Mouse (Mus musculus) megakaryocyte, embryonic 14.5 days (primary cell): ENCODE measurements around the gene Tmbim6.

Experiments used
- FLI1 ChIP-seq: IDR thresholded peaks from 2 replicates; pipeline ENCODE4 v1.6.1; 2012; ENCODE audit warnings: low read length, inconsistent platforms, mixed read lengths
- GATA1 ChIP-seq: IDR thresholded peaks from 3 replicates; pipeline ENCODE4 v1.6.1; 2012; ENCODE audit warnings: mixed read lengths, low read length, inconsistent platforms, borderline replicate concordance

DNA sequence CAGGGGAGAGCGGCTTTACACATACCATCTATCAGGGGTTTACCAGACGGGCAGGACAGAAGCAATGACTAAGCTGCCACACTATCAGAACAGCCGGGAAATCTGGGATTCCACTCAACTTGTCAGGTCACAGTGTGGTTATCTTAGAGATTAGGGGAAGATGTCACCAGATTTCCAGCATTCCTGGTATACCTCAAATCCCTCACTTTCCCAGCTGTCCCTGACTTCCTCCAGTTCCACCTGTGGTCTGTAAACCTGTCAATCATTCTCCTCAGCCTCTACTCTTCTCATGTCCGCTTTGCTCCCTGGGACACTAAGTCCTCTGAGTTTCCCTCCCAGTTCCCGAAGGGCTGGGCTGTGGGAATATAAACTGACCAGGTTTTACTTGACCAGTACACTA lies 40.4 kb upstream of the Tmbim6 start:
- TF ChIP-seq GATA1, result no peak
- TF ChIP-seq FLI1, result no peak
